Mouse (Mus musculus): ENCODE results near the gene Snx8. TPM values are rescaled to one million over a fixed set of nuclear protein-coding genes. Genes with fewer than 3 reads are reported as not detected.
"Not testable (repeated sequence)": the region's sequence is repeated elsewhere in the genome, so short reads cannot be mapped to it uniquely, and the experiment has no call there.

Gene Snx8
- polyA plus RNA-seq, 1 experiment from 2014 or later = 36.7 TPM

GRCm38 (mm10) chr5:140381156-140381555 is 7.9 kb downstream of the Snx8 start:
- no peak for ATAC-seq (ENCODE audit: low FRiP score)
- no peaks in the 10 kb centered on the region for H3K4me1 ChIP-seq
- no peaks in the 10 kb centered on the region for H3K36me3 ChIP-seq
- 91% methylated on average over 7 of the region's 7 CpGs for WGBS
- H3K9me3 ChIP-seq (replicated peaks) = no peaks in the 10 kb centered on the region
- H3K27ac ChIP-seq (replicated peaks) = no peak overlapping the region
- H3K4me2 ChIP-seq = no peak overlapping the region
- H3K4me3 ChIP-seq (replicated peaks) = no peak overlapping the region
- no peak overlapping the region for H3K9ac ChIP-seq (replicated peaks)
- no peaks in the 10 kb centered on the region for H3K27me3 ChIP-seq (replicated peaks)

- H3K4me1 ChIP-seq = peaks cover 4% of the 10 kb centered on the region
- no peaks in the 10 kb centered on the region for H3K36me3 ChIP-seq
- WGBS = 83% methylated on average over 6 of the region's 6 CpGs
- H3K27me3 ChIP-seq (replicated peaks) = no peaks in the 10 kb centered on the region
- no peaks in the 10 kb centered on the region for H3K9me3 ChIP-seq (replicated peaks)
- H3K27ac ChIP-seq (replicated peaks) = no peak overlapping the region
- no peak for ATAC-seq (ENCODE audit: low FRiP score)
- no peak overlapping the region for H3K9ac ChIP-seq (replicated peaks)
- no peak overlapping the region for H3K4me3 ChIP-seq (replicated peaks)
- no peak overlapping the region for H3K4me2 ChIP-seq
Measured at GRCm38 (mm10) chr5:140379299-140379698, 9.8 kb downstream of the Snx8 start.

- peaks cover 12% of the 10 kb centered on the region for H3K4me1 ChIP-seq
- no peak overlapping the region for H3K4me2 ChIP-seq
- H3K4me3 ChIP-seq (replicated peaks) = no peak overlapping the region
- no peak for ATAC-seq (ENCODE audit: low FRiP score)
- no peaks in the 10 kb centered on the region for H3K9me3 ChIP-seq (replicated peaks)
- no peak overlapping the region for H3K9ac ChIP-seq (replicated peaks)
- no peaks in the 10 kb centered on the region for H3K36me3 ChIP-seq
- 91% methylated on average over 6 of the region's 6 CpGs for WGBS
- H3K27me3 ChIP-seq (replicated peaks) = no peaks in the 10 kb centered on the region
- H3K27ac ChIP-seq (replicated peaks) = no peak overlapping the region
Measured at GRCm38 (mm10) chr5:140378121-140378853, 10.8 kb downstream of the Snx8 start.

- 89% methylated on average over 4 of the region's 4 CpGs for WGBS
- Histone ChIP-seq H3K9ac (replicated peaks) (no peak overlapping the region), H3K4me3 (replicated peaks) (no peak overlapping the region), H3K4me2 (no peak overlapping the region), H3K27me3 (replicated peaks) (no peaks in the 10 kb centered on the region), H3K27ac (replicated peaks) (no peak overlapping the region), H3K36me3 (no peaks in the 10 kb centered on the region), H3K9me3 (replicated peaks) (no peaks in the 10 kb centered on the region), H3K4me1 (peaks cover 16% of the 10 kb centered on the region)
- ATAC-seq (ENCODE audit: low FRiP score) = no peak
Measured at GRCm38 (mm10) chr5:140375249-140375829, 13.7 kb downstream of the Snx8 start.

- WGBS = 8% methylated on average over 3 of the region's 3 CpGs
- no peak for ATAC-seq (ENCODE audit: low FRiP score)
- peaks cover 16% of the 10 kb centered on the region for H3K4me1 ChIP-seq
- H3K9me3 ChIP-seq (replicated peaks) = no peaks in the 10 kb centered on the region
- H3K4me3 ChIP-seq (replicated peaks) = no peak overlapping the region
- no peaks in the 10 kb centered on the region for H3K36me3 ChIP-seq
- H3K27me3 ChIP-seq (replicated peaks) = no peaks in the 10 kb centered on the region
- H3K4me2 ChIP-seq = no peak overlapping the region
- no peak overlapping the region for H3K9ac ChIP-seq (replicated peaks)
- H3K27ac ChIP-seq (replicated peaks) = peak overlapping the region; percentile 60
Measured at GRCm38 (mm10) chr5:140374226-140374625, 14.8 kb downstream of the Snx8 start.

- Histone ChIP-seq H3K4me3 (replicated peaks) (no peak overlapping the region), H3K4me1 (peaks cover 16% of the 10 kb centered on the region), H3K9ac (replicated peaks) (no peak overlapping the region), H3K4me2 (no peak overlapping the region), H3K27me3 (replicated peaks) (no peaks in the 10 kb centered on the region), H3K27ac (replicated peaks) (no peak overlapping the region), H3K36me3 (no peaks in the 10 kb centered on the region), H3K9me3 (replicated peaks) (no peaks in the 10 kb centered on the region)
- WGBS = 83% methylated on average over 2 of the region's 2 CpGs
- no peak for ATAC-seq (ENCODE audit: low FRiP score)
Measured at GRCm38 (mm10) chr5:140373711-140374110, 15.4 kb downstream of the Snx8 start.

- peaks cover 16% of the 10 kb centered on the region for H3K4me1 ChIP-seq
- H3K36me3 ChIP-seq = no peaks in the 10 kb centered on the region
- no peak overlapping the region for H3K9ac ChIP-seq (replicated peaks)
- no peak overlapping the region for H3K4me3 ChIP-seq (replicated peaks)
- WGBS = 95% methylated on average over 3 of the region's 3 CpGs
- H3K27me3 ChIP-seq (replicated peaks) = no peaks in the 10 kb centered on the region
- no peaks in the 10 kb centered on the region for H3K9me3 ChIP-seq (replicated peaks)
- no peak for ATAC-seq (ENCODE audit: low FRiP score)
- no peak overlapping the region for H3K4me2 ChIP-seq
- no peak overlapping the region for H3K27ac ChIP-seq (replicated peaks)
Measured at GRCm38 (mm10) chr5:140371671-140372070, 17.4 kb downstream of the Snx8 start.

- no peaks in the 10 kb centered on the region for H3K36me3 ChIP-seq
- no peak overlapping the region for H3K27ac ChIP-seq (replicated peaks)
- ATAC-seq (ENCODE audit: low FRiP score) = no peak
- no peak overlapping the region for H3K4me3 ChIP-seq (replicated peaks)
- peaks cover 16% of the 10 kb centered on the region for H3K4me1 ChIP-seq
- no peaks in the 10 kb centered on the region for H3K27me3 ChIP-seq (replicated peaks)
- WGBS = 80% methylated on average over 6 of the region's 6 CpGs
- H3K4me2 ChIP-seq = no peak overlapping the region
- H3K9me3 ChIP-seq (replicated peaks) = no peaks in the 10 kb centered on the region
- no peak overlapping the region for H3K9ac ChIP-seq (replicated peaks)
Measured at GRCm38 (mm10) chr5:140370446-140371254, 18.4 kb downstream of the Snx8 start.

GRCm38 (mm10) chr5:140369466-140369865 is 19.6 kb downstream of the Snx8 start:
- Histone ChIP-seq H3K27ac (replicated peaks) (no peak overlapping the region), H3K9me3 (replicated peaks) (no peaks in the 10 kb centered on the region), H3K36me3 (no peaks in the 10 kb centered on the region), H3K4me3 (replicated peaks) (no peak overlapping the region), H3K4me2 (no peak overlapping the region), H3K9ac (replicated peaks) (no peak overlapping the region), H3K27me3 (replicated peaks) (no peaks in the 10 kb centered on the region), H3K4me1 (peaks cover 13% of the 10 kb centered on the region)
- no peak for ATAC-seq (ENCODE audit: low FRiP score)
- 91% methylated on average over 2 of the region's 2 CpGs for WGBS

GRCm38 (mm10) chr5:140368926-140369325 is 20.1 kb downstream of the Snx8 start:
- Histone ChIP-seq H3K36me3 (no peaks in the 10 kb centered on the region), H3K9ac (replicated peaks) (no peak overlapping the region), H3K27ac (replicated peaks) (no peak overlapping the region), H3K9me3 (replicated peaks) (no peaks in the 10 kb centered on the region), H3K4me2 (no peak overlapping the region), H3K4me3 (replicated peaks) (no peak overlapping the region), H3K4me1 (peaks cover 8% of the 10 kb centered on the region; the same call in 1 of the 2 replicates), H3K27me3 (replicated peaks) (no peaks in the 10 kb centered on the region)
- no peak for ATAC-seq (ENCODE audit: low FRiP score)
- 94% methylated on average over 4 of the region's 4 CpGs for WGBS

GRCm38 (mm10) chr5:140368126-140368525 is 20.9 kb downstream of the Snx8 start:
- not testable (repeated sequence) for H3K9me3 ChIP-seq (replicated peaks); H3K9ac ChIP-seq (replicated peaks); H3K27me3 ChIP-seq (replicated peaks); H3K4me1 ChIP-seq; H3K36me3 ChIP-seq; H3K4me3 ChIP-seq (replicated peaks); H3K27ac ChIP-seq (replicated peaks); H3K4me2 ChIP-seq; ATAC-seq (ENCODE audit: low FRiP score)
- 86% methylated on average over 2 of the region's 2 CpGs for WGBS

GRCm38 (mm10) chr5:140364415-140364814 is 24.6 kb downstream of the Snx8 start:
- H3K4me1 ChIP-seq = no peaks in the 10 kb centered on the region
- no peaks in the 10 kb centered on the region for H3K27me3 ChIP-seq (replicated peaks)
- no peaks in the 10 kb centered on the region for H3K9me3 ChIP-seq (replicated peaks)
- no peak overlapping the region for H3K27ac ChIP-seq (replicated peaks)
- 94% methylated on average over 5 of the region's 5 CpGs for WGBS
- ATAC-seq (ENCODE audit: low FRiP score) = no peak
- no peaks in the 10 kb centered on the region for H3K36me3 ChIP-seq
- H3K9ac ChIP-seq (replicated peaks) = no peak overlapping the region
- no peak overlapping the region for H3K4me3 ChIP-seq (replicated peaks)
- H3K4me2 ChIP-seq = no peak overlapping the region

Data from neural tube, embryonic 15.5 days (tissue).